In the genomic region with DNA sequence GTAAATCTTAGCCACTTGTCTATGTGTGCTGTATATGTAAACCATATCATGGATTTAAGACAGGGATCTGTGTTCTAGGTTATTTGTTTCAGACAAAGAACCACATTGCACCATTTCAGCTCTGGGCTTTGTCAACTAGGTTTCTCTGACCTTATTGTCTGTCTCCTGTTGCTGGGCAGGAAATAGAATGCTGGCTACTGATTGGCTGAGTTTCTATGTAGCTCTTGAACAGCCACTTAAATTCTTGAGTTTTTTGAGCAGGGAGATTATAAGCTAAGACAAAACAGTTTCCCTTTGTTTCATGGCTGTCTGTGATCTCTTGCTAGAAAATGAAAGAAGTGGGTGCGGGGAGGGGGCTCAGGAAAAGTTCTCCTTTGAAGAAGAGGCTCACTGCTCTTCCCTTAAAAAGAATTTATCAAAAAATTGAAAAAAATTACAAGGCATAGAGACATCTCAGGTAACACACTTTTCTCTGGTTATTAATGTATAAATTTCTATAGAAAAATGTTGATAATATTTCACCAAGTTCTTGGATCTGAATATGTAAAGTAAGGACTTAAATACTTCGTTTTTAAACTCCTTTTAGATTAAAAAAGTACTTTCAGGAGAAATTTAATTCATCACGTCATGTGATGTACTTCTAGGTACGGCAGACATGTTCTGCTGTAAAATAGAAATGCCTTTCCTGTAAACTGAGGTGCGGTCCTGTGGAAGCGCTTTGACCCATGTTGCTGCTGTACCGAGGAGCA, we compare ENCODE assay signal across 8 mouse cellular contexts. TPM values are rescaled to one million over a fixed set of nuclear protein-coding genes. Genes with fewer than 3 reads are reported as not detected.
DNase-seq lines count a peak whose midpoint lies in the region; ATAC-seq and TF ChIP-seq lines count a peak whose summit lies in the region.

No protein-coding gene starts in this region.

- peak; percentile 30; the same call in 1 of the 2 replicates for ATAC-seq in neutrophil, adult 5-6 weeks (ENCODE audit: extremely low read depth, insufficient number of reproducible peaks, low FRiP score, poor library complexity, severe bottlenecking)

- no peak for TF ChIP-seq CTCF in cortical plate, adult 2 months (IDR thresholded peaks at IDR 0.05; ENCODE audit: extremely low read depth, insufficient read depth, low read length)

- no peak overlapping the region for H3K27ac ChIP-seq in cortical plate, adult 2 months (ENCODE audit: insufficient read depth, low read length)

- H3K4me3 ChIP-seq in cortical plate, adult 2 months (ENCODE audit: insufficient read depth, low read length) = peak overlapping the region; percentile 11; the same call in 1 of the 2 replicates

- H3K4me1 ChIP-seq in cortical plate, adult 2 months (ENCODE audit: control insufficient read depth, insufficient read depth, low read length) = peaks cover 12% of the 10 kb centered on the region

- no peak for TF ChIP-seq POLR2A in cortical plate, adult 2 months (IDR thresholded peaks at IDR 0.05; ENCODE audit: extremely low read depth, insufficient read depth, low read length)

- peak; percentile 85 for DNase-seq in 3T3-L1 (ENCODE audit: low read depth, low spot score)
- peak; percentile 87 for DNase-seq in CD4-positive, CD25-positive, alpha-beta regulatory T cell, adult 2 months (ENCODE audit: low read depth, low spot score)
- DNase-seq in heart, postnatal 10 days = peak; percentile 66 to 74
- DNase-seq in lung, adult 18-20 months = peak; percentile 63 to 75
- DNase-seq in frontal cortex, postnatal 10 days (ENCODE audit: low spot score in 2 of 2) = no peak
- DNase-seq in right cerebral cortex, postnatal 36 days (ENCODE audit: low spot score in 2 of 2) = no peak

- intact Hi-C loops in heart, postnatal 10 days (cut with DNase I) = loop anchor here (1.0 kb wide), 1 partner anchor 89 kb away; no protein-coding TSS in a partner anchor

RNA-seq across cellular contexts. Expression of a gene that starts 49.0 kb away (rescaled TPM):
- polyA plus RNA-seq in cortical plate, adult 2 months (2012; rRNA removed) = 39.5 and 47.4 TPM in 2 replicates
- 100 to 1,000 TPM in 1 of 2 experiments, 10 to 100 TPM in 1; 93.8 to 103 TPM for total RNA-seq in heart, postnatal 10 days (2021)
- 194 and 211 TPM in 2 replicates for total RNA-seq in neutrophil, adult 5-6 weeks (2017)

Comparison
In these comparisons a context has a peak if more than half of its experiments do, and no peak if none do; other contexts are left out.
1. DNase-seq: peak in 3T3-L1 (single experiment), CD4-positive, CD25-positive, alpha-beta regulatory T cell, adult 2 months (single experiment), heart, postnatal 10 days (2 of 2) and lung, adult 18-20 months (2 of 2); none in frontal cortex, postnatal 10 days (0 of 2) and right cerebral cortex, postnatal 36 days (0 of 2).